Mouse (Mus musculus): ENCODE measurements around the gene Olfr1312.
"Not testable (repeated sequence)": the region's sequence is repeated elsewhere in the genome, so short reads cannot be mapped to it uniquely, and the experiment has no call there.

The Olfr1312 gene

DNA sequence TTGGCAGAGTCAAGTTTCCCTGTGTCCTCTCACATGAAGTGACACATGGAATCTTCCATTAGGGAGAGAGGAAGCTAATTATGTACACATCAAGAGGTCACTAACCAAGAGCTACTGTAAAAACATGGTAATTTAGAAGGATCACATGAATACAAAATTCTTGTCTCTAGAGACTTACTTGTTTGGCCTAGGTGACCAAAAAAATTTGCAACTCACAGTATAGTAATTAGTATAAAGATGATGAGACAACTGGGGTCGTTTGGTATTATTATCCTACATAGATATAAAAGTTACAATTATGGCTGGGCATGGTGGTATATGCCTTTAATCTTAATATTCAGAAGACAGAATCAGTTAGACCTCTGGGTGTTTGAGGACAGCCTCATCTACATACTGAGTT is at the start of gene Olfr1312:
TSS of gene Olfr1312 (minus strand) at position 101 of the 400 bp plus-strand sequence.
- no peak for DNase-seq (ENCODE audit: low spot score)

- no peak for DNase-seq (ENCODE audit: low spot score)
These were observed 46.6 kb upstream of the Olfr1312 start, which contains the start of gene Olfr1314 for GRCm38 (mm10) chr2:112096681-112097080. Gene Olfr1314, minus strand, starts transcription at chr2:112096781.

DNA sequence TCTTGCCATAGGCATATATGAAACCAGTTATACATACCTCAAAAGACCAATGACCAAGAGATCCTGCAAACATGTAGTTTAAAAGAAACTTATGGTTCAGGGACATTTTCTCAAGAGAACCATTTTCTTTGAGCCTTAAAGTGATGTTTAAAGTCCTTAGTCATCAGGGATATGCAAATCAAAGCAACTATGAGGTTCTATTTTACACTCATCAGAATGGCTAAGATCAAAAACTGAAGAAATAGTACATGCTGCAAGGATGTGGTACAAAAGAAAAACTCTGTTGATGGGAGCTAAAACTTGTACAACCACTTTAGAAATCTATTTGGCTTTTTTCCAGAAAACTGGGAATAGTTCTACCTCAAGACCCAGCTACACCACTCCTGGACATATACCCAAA is 27.7 kb upstream of the Olfr1312 start, which contains the start of gene Olfr1313:
TSS of gene Olfr1313 (minus strand) at position 101 of the 400 bp plus-strand sequence.
- DNase-seq (ENCODE audit: low spot score) = no peak

DNA sequence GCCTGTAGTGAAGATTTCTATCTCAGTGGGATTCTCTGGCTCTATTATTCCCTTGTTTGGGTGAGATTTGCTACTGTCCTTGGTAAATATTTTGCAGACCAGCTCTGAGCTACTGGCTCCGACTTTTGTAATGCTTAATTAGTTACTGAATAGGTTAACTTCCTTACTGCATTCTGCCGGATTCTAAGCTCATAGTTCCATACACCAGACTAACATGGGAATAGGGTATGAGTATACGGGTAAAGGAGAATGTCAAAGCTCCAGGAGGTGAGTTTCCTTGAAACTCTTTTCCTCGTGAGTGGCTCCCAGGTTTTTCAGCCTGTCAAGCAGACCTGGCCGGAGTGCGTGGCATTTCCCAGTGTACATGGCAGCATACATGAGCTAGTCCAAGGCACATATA is 23.1 kb downstream of the Olfr1312 start:
- not testable (repeated sequence) for DNase-seq (ENCODE audit: low spot score)

GRCm38 (mm10) chr2:112024312-112024711 is 25.7 kb downstream of the Olfr1312 start, which contains the start of gene Olfr1311:
Gene Olfr1311, minus strand, starts transcription at chr2:112024412.
- no peak for DNase-seq (ENCODE audit: low spot score)

DNA sequence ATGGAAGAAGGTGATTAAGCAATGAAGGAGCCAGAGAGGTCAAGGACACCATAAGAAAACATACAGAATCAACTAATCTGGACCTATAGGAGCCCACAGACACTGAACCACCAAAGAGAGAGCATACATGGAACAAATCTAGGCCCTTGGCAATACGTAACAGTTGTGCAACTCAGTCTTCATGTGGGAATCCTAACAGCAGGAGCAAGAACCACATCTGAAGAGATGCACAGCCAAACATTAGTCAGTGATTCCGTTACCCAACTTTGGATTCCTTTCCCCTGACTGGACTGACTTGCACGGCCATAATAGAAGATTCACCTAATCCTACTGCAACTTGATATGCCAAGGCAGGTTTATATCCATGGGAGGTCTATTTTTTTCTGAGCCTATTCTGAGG is 35.1 kb downstream of the Olfr1312 start:
- DNase-seq (ENCODE audit: low spot score) = no peak

GRCm38 (mm10) chr2:112012608-112013007 is 37.4 kb downstream of the Olfr1312 start, which contains the start of gene Olfr1310:
Gene Olfr1310, minus strand, starts transcription at chr2:112012708.
- DNase-seq (ENCODE audit: low spot score) = no peak

GRCm38 (mm10) chr2:111990181-111990580 is 59.9 kb downstream of the Olfr1312 start, which contains the start of gene Olfr1309:
Gene Olfr1309, minus strand, starts transcription at chr2:111990281.
- DNase-seq (ENCODE audit: low spot score) = no peak

Measured in spleen, adult 12 weeks (tissue).